Mouse (Mus musculus) frontal cortex, postnatal 36 days (tissue): ENCODE data around the gene Alg9.
A peak's percentile ranks its signal among the peaks of the same experiment; 100 is the strongest.

Experiments
- DNase-seq, 2 experiments: peaks; one replicate each; pipeline ENCODE4 v3.0.0; 2022; ENCODE audit warnings: low spot score in 2 of 2

Alg9 gene

GRCm38 (mm10) chr9:50774991-50775612, at the start of gene Alg9, which contains the start of gene 1110032A03Rik:
Gene Alg9, plus strand, starts transcription at chr9:50775019.
Gene 1110032A03Rik, minus strand, starts transcription at chr9:50775520.
- peak; percentile 89 to 90 for DNase-seq

- no peak for DNase-seq
These were observed 48.8 kb upstream of the Alg9 start for GRCm38 (mm10) chr9:50725921-50726590.

GRCm38 (mm10) chr9:50727171-50727924, 47.5 kb upstream of the Alg9 start:
- peak; percentile 75 for DNase-seq

GRCm38 (mm10) chr9:50727925-50728651, 46.7 kb upstream of the Alg9 start:
- peak; percentile 79 to 92 for DNase-seq

GRCm38 (mm10) chr9:50729600-50729999, 45.2 kb upstream of the Alg9 start:
- DNase-seq = no peak

- DNase-seq = no peak
These were observed 42.3 kb upstream of the Alg9 start for GRCm38 (mm10) chr9:50732560-50732959.

GRCm38 (mm10) chr9:50734989-50735388, 39.8 kb upstream of the Alg9 start:
- peak in 1 of 2 experiments; percentile 55 for DNase-seq

- DNase-seq = peak; percentile 89 to 91
These were observed 35.6 kb upstream of the Alg9 start, which contains the start of gene Dixdc1 for GRCm38 (mm10) chr9:50738914-50739870. Gene Dixdc1, minus strand, starts transcription at chr9:50739517.

GRCm38 (mm10) chr9:50740867-50741784, 33.7 kb upstream of the Alg9 start:
- peak in 1 of 2 experiments; percentile 42 for DNase-seq

- peak in 1 of 2 experiments; percentile 28 for DNase-seq
These were observed 32.6 kb upstream of the Alg9 start for GRCm38 (mm10) chr9:50742261-50742660.

GRCm38 (mm10) chr9:50742744-50743143, 32.1 kb upstream of the Alg9 start:
- no peak for DNase-seq

- no peak for DNase-seq
These were observed 29.0 kb upstream of the Alg9 start for GRCm38 (mm10) chr9:50745806-50746205.

- DNase-seq = no peak
These were observed 28.6 kb upstream of the Alg9 start, which contains the start of gene 2310030G06Rik for GRCm38 (mm10) chr9:50746214-50746677. Gene 2310030G06Rik, minus strand, starts transcription at chr9:50746536.

GRCm38 (mm10) chr9:50750706-50751105, 24.1 kb upstream of the Alg9 start:
- no peak for DNase-seq

GRCm38 (mm10) chr9:50751323-50751722, 23.5 kb upstream of the Alg9 start, which contains the start of gene Cryab:
Gene Cryab, plus strand, starts transcription at chr9:50751325.
- no peak for DNase-seq

- no peak for DNase-seq
These were observed 22.7 kb upstream of the Alg9 start, which contains the start of gene Hspb2 for GRCm38 (mm10) chr9:50752054-50752602. Gene Hspb2, minus strand, starts transcription at chr9:50752354.

- DNase-seq = peak; percentile 74 to 76
These were observed 21.8 kb upstream of the Alg9 start for GRCm38 (mm10) chr9:50752784-50753615.

- no peak for DNase-seq
These were observed 20.9 kb upstream of the Alg9 start for GRCm38 (mm10) chr9:50753947-50754346.
